Mouse (Mus musculus) left cerebral cortex, adult 9 months (tissue): ENCODE results near the gene Faxc.

ENCODE experiments used
- DNase-seq, 2 experiments: peaks; one replicate each; pipeline ENCODE4 v3.0.0; 2022; ENCODE audit warnings: low spot score in 2 of 2

Gene Faxc

DNA sequence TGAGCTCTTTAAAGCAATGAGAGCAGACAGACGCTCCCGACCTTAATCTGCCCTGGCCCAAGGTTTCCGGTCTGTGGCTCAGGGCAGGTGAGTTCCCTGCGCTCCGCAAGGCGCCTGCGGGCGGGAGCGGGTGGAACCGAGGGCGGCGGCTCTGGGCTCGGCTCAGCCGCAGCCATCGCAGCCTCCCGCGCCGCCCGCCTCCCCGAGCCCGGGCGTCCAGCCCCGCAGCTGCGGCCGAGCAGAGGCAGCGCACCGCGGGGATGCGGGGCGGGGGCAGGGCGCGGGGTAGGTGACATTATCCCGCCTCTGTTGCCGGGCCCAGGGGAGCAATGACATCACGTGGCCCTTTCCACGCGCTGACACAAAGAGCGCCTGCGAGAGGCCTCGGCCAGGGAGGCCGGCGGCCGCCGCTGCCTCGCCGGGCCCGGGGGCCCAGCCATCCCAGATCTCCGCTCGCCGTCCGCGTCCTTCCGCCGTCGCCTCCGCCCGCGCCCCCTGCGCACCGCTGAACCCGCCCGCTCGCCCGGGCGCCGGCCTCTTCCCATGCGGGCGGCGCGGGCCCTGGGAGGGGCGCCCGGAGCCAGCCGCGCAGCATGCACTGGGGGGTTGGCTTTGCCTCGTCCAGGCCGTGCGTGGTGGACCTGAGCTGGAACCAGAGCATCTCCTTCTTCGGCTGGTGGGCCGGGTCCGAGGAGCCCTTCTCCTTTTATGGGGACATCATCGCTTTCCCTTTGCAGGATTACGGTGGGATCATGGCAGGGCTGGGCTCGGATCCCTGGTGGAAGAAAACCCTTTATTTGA, at the start of gene Faxc:
Gene Faxc, plus strand, starts transcription at position 359 of the 801 bp plus-strand sequence.
- peak in 1 of 2 experiments; percentile 59 for DNase-seq

DNA sequence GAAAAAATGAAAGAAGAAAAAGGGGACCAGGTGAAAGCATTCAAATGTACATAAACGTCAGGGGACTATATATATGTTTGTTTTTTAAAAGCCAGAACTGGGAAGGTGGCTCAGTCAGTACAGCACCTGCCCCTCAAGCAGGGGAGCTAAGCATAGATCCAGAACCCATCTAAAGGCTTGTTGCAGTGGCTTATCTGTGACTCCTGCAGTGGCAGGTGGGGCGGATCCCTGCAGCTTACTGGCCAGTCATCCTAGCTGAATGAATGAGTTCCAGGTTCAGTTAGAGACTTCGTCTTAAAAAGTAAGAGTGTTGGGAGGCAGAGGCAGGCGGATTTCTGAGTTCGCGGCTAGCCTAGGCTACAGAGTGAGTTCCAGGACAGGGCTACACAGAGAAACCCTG, 48.3 kb upstream of the Faxc start:
- DNase-seq = no peak

DNA sequence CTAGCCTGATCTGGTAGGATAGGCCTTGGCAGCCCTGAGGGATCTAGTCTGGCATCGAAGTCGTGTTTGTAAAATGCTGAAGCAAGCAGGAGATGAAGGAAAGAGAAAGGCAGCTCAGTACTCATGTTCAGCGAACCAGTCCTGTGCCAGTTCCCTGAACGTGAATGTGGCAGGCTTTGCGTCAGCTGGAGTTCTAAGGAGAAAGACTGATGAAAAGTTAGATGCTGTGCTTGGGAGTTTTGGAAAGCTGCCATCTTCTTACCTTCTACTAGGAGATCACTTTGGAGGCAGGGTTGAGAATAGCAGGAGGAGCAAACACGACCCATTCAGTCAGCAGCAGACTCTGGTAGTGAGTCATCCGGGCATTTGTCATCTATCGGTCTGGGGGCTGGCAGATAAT, 45.3 kb upstream of the Faxc start:
- no peak for DNase-seq

DNA sequence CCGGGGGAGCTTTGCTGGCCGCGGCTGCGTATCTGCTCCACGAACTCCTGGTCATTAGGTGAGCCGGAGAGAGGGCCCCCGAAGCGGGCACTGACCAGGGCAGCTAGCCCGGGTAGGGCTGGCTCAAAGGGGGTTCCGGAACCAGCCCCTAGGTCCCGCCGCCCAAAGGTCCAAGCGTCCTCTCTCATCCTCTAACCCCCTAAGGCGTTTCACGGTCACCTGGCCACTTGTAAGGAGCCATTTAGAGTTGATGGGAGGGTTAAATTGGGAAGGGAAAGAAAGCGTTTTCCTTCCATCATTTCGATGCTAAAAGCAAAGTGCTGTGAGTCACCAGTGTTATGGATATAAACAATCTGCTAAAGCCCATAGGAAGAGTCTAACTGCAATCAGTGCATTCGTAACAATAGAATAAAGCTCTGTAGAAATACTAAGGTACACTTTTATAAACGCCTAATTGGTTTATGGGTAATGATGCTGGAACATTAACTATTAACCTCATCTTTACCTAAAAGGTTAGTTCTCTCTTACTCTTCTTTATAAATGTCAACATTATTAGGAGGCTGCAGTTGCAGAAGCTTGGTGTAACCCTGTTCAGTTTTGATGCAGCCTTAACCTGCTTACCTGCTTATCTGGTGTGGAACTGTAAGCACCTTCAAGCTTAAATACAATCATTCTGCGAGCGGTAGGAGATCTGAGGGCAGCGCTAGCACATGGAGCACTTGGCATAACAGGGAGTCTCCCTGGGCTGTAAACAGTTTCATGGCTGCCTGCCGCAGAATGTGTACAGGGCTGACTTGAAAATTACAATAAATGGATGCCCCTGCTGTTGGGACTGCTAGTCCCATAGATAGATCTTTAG, 872 bp downstream of the Faxc start:
- no peak for DNase-seq

DNA sequence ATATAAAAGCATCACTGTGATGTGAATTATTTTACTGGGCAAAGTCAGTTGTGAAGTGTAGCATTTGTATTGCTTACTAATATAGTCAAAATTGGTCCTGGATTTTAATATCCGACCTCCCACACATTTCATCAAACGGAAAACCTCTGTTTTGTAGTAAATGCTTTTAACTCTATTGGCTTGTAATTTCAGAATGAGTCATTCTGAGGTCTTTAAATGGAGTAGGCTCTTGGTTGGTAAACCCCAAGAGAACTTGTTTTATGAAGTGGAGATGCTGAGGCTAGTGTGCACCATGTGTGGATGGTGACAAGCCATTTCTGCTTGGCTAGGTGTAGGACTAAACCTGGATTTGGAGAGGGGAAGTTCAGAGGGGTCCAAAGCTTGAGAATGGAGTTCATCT, 4.2 kb downstream of the Faxc start:
- no peak for DNase-seq

DNA sequence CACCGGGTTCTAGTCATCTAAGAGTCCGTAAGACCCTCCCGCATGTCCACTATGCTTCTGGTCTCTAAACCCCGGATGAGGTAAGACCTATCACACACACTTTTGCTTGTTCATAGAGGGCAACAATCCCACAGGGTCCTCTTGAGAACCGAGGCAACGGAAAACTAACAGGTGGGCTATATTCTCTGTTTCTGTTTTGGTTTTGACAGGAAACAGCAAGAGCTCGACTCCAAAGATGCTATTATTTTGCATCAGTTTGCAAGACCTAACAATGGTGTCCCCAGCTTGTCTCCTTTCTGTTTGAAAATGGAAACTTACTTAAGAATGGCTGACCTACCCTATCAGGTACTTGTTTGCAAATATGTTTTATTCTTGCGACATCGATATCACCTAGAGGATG, 5.3 kb downstream of the Faxc start:
- DNase-seq = no peak

DNA sequence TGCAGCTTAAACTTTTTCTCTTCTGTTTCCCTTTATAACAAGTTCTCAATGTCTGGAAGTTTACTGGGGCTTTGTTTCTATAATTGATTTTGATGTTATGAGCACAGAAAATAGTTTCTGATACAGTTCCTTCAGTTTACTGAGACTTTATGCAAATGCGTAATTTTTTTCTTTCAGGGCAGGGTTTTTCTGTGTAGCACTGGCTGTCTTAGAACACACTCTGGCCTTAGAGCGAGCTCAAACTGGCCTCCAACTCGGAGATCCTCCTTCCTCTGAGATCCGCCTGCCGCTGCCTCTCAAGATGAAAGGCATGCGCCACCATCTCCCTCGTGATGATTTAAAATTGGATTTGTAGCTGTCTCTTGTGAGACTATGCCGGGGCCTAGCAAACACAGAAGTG, 6.8 kb downstream of the Faxc start:
- DNase-seq = no peak

DNA sequence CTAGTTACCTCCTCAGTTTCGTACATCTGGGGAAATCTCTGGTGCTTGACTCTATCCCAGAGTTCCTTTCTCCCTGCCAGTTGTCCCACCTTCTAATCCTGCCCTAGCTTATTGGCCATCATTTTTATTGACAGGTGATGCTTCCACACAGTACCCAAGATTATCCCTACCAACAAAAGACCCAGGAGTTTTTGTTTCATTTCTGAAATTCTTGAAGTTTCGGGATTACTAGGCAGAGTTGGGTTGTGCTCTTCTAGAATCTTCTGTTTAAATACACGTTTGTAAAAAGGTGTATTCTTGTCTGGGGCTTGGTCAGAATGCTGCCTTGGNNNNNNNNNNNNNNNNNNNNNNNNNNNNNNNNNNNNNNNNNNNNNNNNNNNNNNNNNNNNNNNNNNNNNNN, 13.5 kb downstream of the Faxc start:
- DNase-seq = no peak

DNA sequence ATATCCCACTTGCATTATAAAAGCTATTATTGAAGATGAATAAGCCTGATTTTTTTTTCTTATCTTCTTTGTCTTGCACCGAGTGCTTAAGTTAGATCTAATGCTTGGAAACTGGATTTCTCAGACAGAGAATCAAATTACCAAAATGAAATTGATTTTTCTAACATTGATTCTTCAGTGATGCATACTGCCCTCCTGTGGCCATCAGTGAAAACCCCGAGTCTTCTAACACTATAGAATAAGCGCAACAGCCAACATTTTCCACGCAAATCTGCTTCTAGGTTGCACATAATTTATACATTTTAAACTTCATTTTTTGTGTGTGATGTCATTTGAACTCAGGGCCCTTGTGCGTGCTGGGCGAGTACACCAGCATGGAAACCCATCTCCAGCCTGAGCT, 20.3 kb downstream of the Faxc start:
- peak in 1 of 2 experiments; percentile 61 for DNase-seq

DNA sequence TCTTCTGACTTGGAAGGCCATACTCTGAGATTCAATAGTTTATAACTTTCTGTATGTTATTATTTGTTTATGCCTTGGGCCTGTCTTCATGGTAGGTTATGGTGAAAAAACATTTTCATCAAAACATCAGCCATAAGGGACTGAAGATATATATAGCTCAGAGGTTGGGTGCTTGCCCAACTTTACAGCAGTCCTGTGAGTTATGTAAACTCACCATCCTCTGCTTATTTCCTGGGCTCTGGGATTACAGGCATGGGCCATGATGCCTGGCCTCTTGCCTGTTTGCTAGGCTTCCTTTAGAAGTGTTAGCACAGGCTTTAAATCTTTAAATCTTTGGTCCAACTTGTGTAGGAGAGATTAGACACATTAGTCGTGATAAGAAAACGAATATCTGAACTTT, 21.1 kb downstream of the Faxc start:
- peak in 1 of 2 experiments; percentile 52 for DNase-seq

DNA sequence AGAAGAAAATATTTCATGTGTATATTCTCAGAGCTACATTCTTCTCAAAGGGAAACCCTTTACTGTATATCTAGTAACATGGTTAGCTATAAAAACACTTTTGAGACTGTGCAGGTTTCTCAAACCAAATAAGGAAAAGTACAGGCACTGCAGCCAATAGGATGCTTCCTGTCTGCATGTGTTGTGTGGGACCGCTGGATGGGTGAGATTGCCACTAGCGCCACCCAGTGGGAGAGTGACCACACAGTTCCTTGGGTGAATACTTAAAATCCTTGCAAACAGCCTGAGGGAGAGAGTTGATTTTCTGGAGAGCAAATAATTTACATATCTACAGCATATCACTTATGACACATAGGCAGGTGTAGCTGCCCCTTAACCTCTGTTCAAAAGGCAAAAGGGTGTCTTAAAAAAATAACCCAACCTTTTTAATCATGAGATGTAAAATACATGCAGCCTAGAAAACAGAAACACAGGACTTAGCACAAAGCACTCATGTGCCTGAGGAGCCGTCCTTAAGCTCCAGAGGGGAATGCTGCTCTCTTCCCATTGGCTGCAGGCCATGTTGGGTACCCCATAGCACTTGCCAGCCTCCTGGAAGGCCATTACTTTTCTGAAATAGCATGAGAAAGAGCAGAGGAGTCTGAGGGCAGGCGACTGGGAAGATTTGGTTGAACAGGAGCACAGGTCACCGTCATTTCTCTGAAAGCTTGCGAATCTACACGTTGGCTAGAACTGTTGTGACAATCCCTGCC, 26.6 kb downstream of the Faxc start:
- peak in 1 of 2 experiments; percentile 40 for DNase-seq

DNA sequence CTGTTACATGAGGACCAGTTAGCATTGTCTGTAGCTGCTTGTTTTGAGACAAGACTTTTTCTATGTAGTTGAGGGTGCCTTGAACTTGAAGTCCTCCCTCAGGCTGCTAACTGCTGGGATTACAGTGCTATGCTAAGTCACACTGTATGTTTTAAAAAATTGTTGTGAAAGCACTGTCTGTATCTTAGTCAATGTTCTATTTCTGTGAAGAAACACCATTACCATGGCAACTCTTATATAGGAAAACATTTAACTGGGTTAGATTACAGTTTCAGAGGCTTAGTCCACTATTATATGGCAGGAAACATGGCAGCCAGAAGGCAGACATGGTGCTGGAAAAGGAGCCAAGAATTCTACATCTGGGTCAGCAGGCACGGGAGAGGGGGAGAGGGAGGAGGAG, 40.8 kb downstream of the Faxc start:
- DNase-seq = no peak

DNA sequence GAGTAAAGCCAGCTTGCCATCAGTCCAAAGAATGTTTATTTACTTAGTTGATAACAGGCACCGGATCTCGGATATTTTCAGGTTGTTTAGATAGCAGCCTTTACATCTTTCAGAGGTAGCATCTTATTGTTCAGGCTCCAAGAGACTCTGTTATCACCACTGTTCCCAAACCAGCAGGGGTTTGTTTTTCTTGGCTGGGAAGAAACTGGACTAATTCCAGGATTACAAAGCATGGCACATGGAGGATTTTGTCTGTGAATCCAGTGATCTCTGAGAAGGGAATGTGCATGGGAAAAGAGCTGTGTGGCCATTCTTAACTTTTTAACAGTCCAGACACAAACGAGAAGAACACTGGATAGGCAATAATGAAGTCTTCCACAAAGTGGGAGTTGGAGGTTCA, 43.0 kb downstream of the Faxc start:
- DNase-seq = no peak

DNA sequence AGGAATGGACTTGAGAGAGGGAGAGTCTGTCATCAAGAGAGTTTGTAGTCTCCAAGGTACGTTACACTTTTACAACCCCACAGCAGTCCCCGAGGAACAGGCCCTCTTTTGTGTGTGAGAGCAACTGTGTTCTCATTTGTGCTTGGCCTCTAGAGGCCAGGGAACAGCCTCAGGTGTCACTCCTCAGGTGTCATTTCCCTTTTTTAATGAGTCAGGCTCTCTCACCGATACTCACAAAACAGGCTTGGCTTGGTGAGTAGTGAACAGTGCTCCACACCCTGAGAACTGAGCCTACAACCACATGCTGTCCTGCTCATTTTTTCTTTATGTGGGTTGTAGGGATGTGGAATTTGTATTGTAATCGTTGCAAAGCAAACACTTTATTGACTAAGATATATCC, 49.3 kb downstream of the Faxc start:
- no peak for DNase-seq

DNA sequence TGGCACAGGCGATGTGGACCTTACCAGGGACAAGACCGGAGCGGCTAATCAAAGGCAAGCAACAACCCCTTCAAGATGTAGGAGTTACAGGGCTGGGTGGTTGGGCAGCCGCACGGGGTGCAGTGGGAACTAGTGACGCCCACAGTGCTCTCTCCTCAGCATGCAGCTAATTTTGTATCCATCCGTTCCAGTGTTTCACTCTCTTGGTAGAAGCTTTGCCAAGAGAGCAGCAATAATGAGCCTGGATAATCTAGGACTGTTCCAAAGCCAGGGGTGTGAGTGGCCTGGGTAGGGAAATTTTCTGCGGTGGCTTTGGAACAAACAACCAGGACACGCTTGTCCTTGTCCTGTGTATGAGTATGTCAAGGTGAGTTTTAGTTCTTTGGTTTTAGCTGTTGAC, 51.3 kb downstream of the Faxc start:
- DNase-seq = peak in 1 of 2 experiments; percentile 47

DNA sequence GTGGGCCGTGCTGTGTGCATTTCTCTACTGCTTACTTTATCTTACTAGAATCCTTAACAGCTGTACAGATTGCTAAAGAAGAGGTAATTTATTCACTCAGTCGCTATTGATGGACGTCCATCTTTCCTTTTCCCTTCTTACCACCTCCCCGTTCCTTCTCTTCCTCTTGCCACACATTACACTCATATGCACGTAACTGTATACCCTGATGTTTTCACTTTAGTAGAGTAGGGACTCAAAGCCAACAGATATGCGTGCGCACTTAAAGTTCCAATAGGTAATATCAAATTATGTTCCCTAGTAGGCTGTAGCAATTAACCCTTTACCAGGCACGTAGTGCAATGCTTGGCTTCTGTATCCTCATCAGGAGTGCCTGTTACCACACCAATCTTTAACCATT, 55.7 kb downstream of the Faxc start:
- no peak for DNase-seq

DNA sequence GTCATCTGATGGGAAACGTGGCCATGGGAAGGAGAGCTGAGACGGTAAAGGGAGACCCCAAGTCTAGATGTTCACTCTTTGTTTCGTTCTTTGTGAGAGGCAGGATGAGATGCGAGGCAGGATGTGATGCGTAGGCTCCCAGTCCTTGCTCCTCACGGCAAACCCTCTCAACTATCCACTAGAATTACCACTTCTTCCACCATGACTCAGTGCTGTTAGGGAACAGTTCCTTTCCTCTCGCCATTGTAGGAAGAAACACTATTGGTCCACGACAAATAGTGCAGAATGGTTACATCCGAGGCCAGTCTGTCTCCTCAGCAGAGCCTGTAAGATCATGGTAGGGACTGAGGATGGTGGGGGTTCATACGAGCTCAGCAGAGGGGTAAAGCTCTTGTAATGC, 56.3 kb downstream of the Faxc start:
- DNase-seq = no peak

DNA sequence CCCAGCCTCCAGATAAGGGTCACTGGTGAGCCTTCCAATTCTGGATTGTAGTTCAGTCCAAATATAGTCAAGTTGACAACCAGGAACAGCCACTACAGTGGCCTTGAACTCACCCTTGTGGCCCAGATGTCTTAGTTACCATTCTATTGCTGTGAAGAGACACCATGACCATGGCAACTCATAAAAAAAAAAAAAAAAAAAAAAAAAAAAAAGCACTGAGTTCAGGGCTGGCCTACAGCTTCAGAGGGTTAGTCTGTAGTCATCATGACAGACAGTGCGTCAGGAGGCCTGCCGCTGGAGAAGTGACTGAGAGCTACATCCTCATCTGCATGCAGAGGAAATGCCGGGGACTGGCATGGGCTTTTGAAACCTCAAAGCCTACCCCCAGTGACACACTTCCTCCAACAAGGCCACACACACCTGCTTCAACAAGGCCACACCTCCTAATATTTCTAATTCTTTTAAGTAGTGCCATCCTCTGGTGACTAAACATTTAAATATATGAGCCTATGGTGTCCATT, 58.5 kb downstream of the Faxc start:
- DNase-seq = no peak

DNA sequence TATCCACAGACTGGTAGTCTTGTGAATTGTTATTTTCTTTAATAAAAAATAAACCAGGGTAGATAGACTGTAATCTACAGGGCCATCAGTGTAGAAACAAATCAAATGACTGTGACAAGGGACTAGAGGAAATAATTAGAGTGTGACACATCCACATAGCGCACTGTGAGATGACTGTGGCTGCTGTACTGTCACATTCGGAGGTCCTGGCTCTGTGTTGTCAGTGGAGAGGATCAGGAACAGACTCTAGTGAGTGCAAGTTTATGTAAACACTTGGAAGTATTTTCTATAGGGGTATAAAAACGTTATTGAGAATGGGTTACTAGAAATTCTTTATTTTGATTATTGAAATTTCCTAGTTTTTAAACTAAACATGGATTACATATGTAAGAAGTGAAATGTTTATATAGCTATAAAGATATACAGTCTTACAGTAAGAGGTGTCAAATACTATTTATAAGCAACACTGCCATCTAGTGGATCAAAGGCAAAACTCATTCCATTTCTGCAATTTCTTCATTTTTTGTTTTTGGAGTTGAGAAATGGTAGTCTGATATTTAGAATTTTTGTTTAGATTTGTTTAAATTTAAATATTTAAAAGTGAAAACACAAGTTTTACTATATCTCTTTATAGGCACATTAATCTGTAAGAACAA, 59.6 kb downstream of the Faxc start:
- no peak for DNase-seq

DNA sequence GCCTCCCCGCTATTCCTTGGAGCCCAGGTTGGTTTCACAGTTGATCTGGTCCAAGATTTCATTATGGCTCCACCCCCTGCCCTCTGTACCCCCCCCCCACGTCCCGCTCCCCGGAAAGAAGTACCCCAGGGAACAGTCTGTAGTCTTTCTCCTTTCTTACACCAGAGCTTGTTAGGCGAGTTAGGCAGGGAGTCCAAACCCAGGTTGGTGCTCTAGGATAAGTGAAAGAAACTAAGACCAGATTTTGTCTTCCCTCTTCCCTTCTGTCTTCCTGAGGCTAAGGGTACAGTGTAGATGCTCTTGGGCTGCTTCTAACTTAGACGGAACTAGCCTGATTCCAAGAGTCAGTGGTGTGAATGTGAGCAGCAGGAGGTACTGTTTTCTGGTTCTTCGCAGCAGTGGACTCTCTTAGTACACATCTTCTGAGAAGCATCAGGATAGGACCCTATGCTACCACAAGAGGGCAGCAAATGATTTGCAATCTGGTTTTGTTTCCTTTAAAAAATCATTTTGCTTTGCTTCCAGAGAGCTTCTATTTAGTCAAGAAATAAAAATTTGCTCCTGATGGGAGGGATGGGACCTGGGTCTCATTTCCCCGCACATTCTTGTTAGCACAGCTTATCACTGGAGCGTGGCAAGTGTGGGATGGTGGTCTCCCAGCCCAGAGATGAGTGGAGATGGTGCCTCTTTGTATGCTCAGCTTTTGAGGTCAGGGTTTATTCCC, 86.7 kb downstream of the Faxc start:
- peak; percentile 23 to 87 for DNase-seq

DNA sequence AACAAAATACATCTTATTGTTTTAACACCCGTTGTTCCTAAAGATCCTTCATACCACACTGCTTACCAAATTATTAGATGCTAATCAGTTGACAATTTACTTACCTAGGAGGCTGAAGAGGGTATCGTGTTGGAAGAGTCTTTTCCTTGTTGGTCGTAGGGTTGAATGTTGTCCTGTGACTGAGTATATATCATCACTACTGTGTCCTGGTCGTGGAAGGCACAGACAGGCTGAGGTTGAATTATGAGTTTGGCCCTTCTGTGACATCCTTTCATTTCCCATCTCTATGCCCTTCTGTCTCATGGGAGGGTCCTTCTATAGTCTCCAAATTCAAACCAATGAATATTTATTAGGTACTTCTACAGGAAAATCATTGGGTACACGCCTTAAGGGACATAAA, 87.3 kb downstream of the Faxc start:
- no peak for DNase-seq
